Mouse (Mus musculus) B cell, adult 62 days (primary cell): ENCODE measurements around the gene Sp1. TPM values are rescaled to one million over a fixed set of nuclear protein-coding genes. Genes with fewer than 3 reads are reported as not detected.

Experiments
- total RNA-seq: library from RNA; stranded (reverse); gene quantifications from 4 replicates; pipeline ENCODE4 v1.2.4, GENCODE M21; 2023

Sp1 gene
- total RNA-seq = 173 to 210 TPM (median 184 TPM) in 4 replicates

GRCm38 (mm10) chr15:102405489-102406195 is at the start of gene Sp1:
TSS of gene Sp1 (plus strand) at chr15:102406143.

GRCm38 (mm10) chr15:102366733-102367344 is 39.1 kb upstream of the Sp1 start, which contains the start of gene Sp7:
TSS of gene Sp7 (minus strand) at chr15:102367182.

GRCm38 (mm10) chr15:102445146-102445545 is 39.2 kb downstream of the Sp1 start, which contains the start of gene Amhr2:
TSS of gene Amhr2 (plus strand) at chr15:102445367.

GRCm38 (mm10) chr15:102458904-102459317 is 53.0 kb downstream of the Sp1 start, which contains the start of gene Prr13:
TSS of gene Prr13 (plus strand) at chr15:102459028.

GRCm38 (mm10) chr15:102470183-102470604 is 64.3 kb downstream of the Sp1 start, which contains the start of gene Pcbp2:
TSS of gene Pcbp2 (plus strand) at chr15:102470539.

Other genes starting within 250 kb of the Sp1 start
- gene Zfp740, start 202.9 kb upstream of the Sp1 start, total RNA-seq = 111 to 141 TPM (median 130 TPM) in 4 replicates
- 24.6 to 31.1 TPM (median 29.0 TPM) in 4 replicates for gene Csad, start 201.4 kb upstream of the Sp1 start, total RNA-seq
- 187 to 202 TPM (median 190 TPM) in 4 replicates for gene Itgb7, start 174.2 kb upstream of the Sp1 start, total RNA-seq
- 0.33 to 1.3 TPM (median 0.66 TPM) in 4 replicates for gene Rarg, start 148.6 kb upstream of the Sp1 start, total RNA-seq
- gene Gm9918, start 135.6 kb upstream of the Sp1 start, total RNA-seq = not detected in 4 replicates
- gene Mfsd5, start 126.7 kb upstream of the Sp1 start, total RNA-seq = 29.1 to 33.1 TPM (median 29.8 TPM) in 4 replicates
- 1.0 to 2.1 TPM (median 1.1 TPM) in 4 replicates for gene Espl1, start 109.9 kb upstream of the Sp1 start, total RNA-seq
- gene Pfdn5, start 80.0 kb upstream of the Sp1 start, total RNA-seq = 474 to 522 TPM (median 515 TPM) in 4 replicates
- gene Myg1, start 74.4 kb upstream of the Sp1 start, total RNA-seq = 49.2 to 62.4 TPM (median 52.1 TPM) in 4 replicates
- gene Aaas, start 55.4 kb upstream of the Sp1 start, total RNA-seq = 55.2 to 70.8 TPM (median 65.9 TPM) in 4 replicates
- not detected in 4 replicates for gene Sp7, start 39.0 kb upstream of the Sp1 start, total RNA-seq
- 0.46 to 8.5 TPM (median 0.73 TPM) in 4 replicates for gene Amhr2, start 39.2 kb downstream of the Sp1 start, total RNA-seq
- 86.5 to 104 TPM (median 95.4 TPM) in 4 replicates for gene Prr13, start 52.9 kb downstream of the Sp1 start, total RNA-seq
- 728 to 764 TPM (median 734 TPM) in 4 replicates for gene Pcbp2, start 64.4 kb downstream of the Sp1 start, total RNA-seq
- 8.3 to 18.6 TPM (median 11.2 TPM) in 3 of 4 replicates, not detected in the other for gene Gm10337, start 97.6 kb downstream of the Sp1 start, total RNA-seq
- gene Map3k12, start 110.9 kb downstream of the Sp1 start, total RNA-seq = 0.88 to 1.8 TPM (median 1.1 TPM) in 4 replicates
- 41.6 to 48.9 TPM (median 44.6 TPM) in 4 replicates for gene Tarbp2, start 112.0 kb downstream of the Sp1 start, total RNA-seq
- 17.0 to 20.3 TPM (median 18.8 TPM) in 4 replicates for gene Npff, start 118.8 kb downstream of the Sp1 start, total RNA-seq
- gene Gm28047, start 218.9 kb downstream of the Sp1 start, total RNA-seq = 3.7 TPM in 1 of 4 replicates, not detected in the others
- 121 to 148 TPM (median 133 TPM) in 4 replicates for gene Atf7, start 219.3 kb downstream of the Sp1 start, total RNA-seq